Mouse (Mus musculus): ENCODE results near the gene Prokr2.
A peak's percentile ranks its signal among the peaks of the same experiment; 100 is the strongest.

Gene Prokr2

GRCm38 (mm10) chr2:132385194-132385838, at the start of gene Prokr2:
Gene Prokr2 (minus strand): TSS chr2:132385447.
- peak in 1 of 2 experiments; percentile 3 for DNase-seq

GRCm38 (mm10) chr2:132427160-132427941, 42.1 kb upstream of the Prokr2 start:
- DNase-seq = no peak

GRCm38 (mm10) chr2:132425576-132425975, 40.3 kb upstream of the Prokr2 start:
- DNase-seq = no peak

- DNase-seq = no peak
Observed at GRCm38 (mm10) chr2:132423411-132424047, 38.3 kb upstream of the Prokr2 start.

GRCm38 (mm10) chr2:132422846-132423245, 37.6 kb upstream of the Prokr2 start:
- no peak for DNase-seq

GRCm38 (mm10) chr2:132418414-132418813, 33.2 kb upstream of the Prokr2 start:
- DNase-seq = no peak

GRCm38 (mm10) chr2:132410126-132410525, 24.9 kb upstream of the Prokr2 start:
- no peak for DNase-seq

- DNase-seq = no peak
Observed at GRCm38 (mm10) chr2:132398136-132398535, 12.9 kb upstream of the Prokr2 start.

GRCm38 (mm10) chr2:132395753-132396152, 10.5 kb upstream of the Prokr2 start:
- DNase-seq = no peak

- no peak for DNase-seq
Observed at GRCm38 (mm10) chr2:132390607-132391160, 5.4 kb upstream of the Prokr2 start.

- peak in 1 of 2 experiments; percentile 12 for DNase-seq
Observed at GRCm38 (mm10) chr2:132389562-132389961, 4.3 kb upstream of the Prokr2 start.

- DNase-seq = no peak
Observed at GRCm38 (mm10) chr2:132384511-132385193, 595 bp downstream of the Prokr2 start.

- DNase-seq = no peak
Observed at GRCm38 (mm10) chr2:132382308-132382707, 2.9 kb downstream of the Prokr2 start.

- no peak for DNase-seq
Observed at GRCm38 (mm10) chr2:132379690-132380089, 5.6 kb downstream of the Prokr2 start.

- no peak for DNase-seq
Observed at GRCm38 (mm10) chr2:132378602-132379150, 6.6 kb downstream of the Prokr2 start.

- DNase-seq = no peak
Observed at GRCm38 (mm10) chr2:132377436-132377835, 7.8 kb downstream of the Prokr2 start.

GRCm38 (mm10) chr2:132375721-132376120, 9.5 kb downstream of the Prokr2 start:
- no peak for DNase-seq

- no peak for DNase-seq
Observed at GRCm38 (mm10) chr2:132375135-132375534, 10.1 kb downstream of the Prokr2 start.

GRCm38 (mm10) chr2:132373748-132374147, 11.5 kb downstream of the Prokr2 start:
- no peak for DNase-seq

GRCm38 (mm10) chr2:132368433-132368832, 16.8 kb downstream of the Prokr2 start:
- DNase-seq = no peak

GRCm38 (mm10) chr2:132343846-132344245, 41.4 kb downstream of the Prokr2 start:
- DNase-seq = no peak

GRCm38 (mm10) chr2:132341293-132341692, 44.0 kb downstream of the Prokr2 start:
- DNase-seq = no peak
